ENCODE assay signal across 9 mouse cellular contexts in genomic region chr1:87469971-87470370, GRCm38 (mm10). TPM values are rescaled to one million over a fixed set of nuclear protein-coding genes. Genes with fewer than 3 reads are reported as not detected.
"Had no signal": no experiment of that assay in that cellular context is flagged by ENCODE, and none has a peak within 500 bp of the region (broad histone marks: within the 10 kb centered on the region; RNA-seq: fewer than 3 reads in every experiment).

Gene Snorc, plus strand, starts transcription at chr1:87470271.

RNA-seq across cellular contexts. Expression of gene Snorc, which starts in this region (rescaled TPM):
- polyA plus RNA-seq: lung, embryonic 14.5 days; midbrain, embryonic 10.5 days; midbrain, embryonic 12.5 days; neural tube, embryonic 12.5 days; spleen, adult 2 months; stomach, embryonic 15.5 days; stomach, postnatal 0 days; testis, adult 2 months; urinary bladder, adult 2 months had no signal
